Mouse (Mus musculus): ENCODE measurements at regions not wholly inside any gene's neighbourhood (a gene's known extent, or its start where the extent isn't known, plus 50 kb on each side); places are given as distances from the start of the nearest gene placed in this dataset.

DNA sequence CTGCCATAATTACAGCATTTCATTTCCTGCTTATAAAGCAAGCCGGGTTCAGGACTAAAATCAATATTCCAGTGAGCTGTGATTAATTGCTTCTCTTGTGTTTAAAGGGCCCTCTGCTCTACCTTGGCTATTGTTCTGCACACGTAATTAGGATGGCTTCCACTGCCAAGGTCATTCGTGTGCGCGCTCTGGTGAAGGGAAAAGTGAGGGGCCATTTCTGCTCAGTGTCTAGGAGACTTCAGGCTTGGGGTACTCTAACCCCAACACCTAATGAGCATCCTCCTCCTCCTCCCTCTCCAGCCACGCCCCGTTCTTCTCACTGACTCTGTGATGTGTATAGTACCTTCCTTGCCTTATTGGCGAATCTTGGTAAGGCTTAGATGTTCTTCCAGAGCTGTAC is 53.5 kb upstream of the Cxcl12 start:
- TF ChIP-seq CTCF (IDR thresholded peaks at IDR 0.05; ENCODE audit: extremely low read depth, insufficient read depth, insufficient read length, insufficient replicate concordance) (no peak), POLR2A (IDR thresholded peaks at IDR 0.05; ENCODE audit: low read depth, low read length) (no peak)

Measured in spleen, adult 2 months (tissue).